In the genomic region with DNA sequence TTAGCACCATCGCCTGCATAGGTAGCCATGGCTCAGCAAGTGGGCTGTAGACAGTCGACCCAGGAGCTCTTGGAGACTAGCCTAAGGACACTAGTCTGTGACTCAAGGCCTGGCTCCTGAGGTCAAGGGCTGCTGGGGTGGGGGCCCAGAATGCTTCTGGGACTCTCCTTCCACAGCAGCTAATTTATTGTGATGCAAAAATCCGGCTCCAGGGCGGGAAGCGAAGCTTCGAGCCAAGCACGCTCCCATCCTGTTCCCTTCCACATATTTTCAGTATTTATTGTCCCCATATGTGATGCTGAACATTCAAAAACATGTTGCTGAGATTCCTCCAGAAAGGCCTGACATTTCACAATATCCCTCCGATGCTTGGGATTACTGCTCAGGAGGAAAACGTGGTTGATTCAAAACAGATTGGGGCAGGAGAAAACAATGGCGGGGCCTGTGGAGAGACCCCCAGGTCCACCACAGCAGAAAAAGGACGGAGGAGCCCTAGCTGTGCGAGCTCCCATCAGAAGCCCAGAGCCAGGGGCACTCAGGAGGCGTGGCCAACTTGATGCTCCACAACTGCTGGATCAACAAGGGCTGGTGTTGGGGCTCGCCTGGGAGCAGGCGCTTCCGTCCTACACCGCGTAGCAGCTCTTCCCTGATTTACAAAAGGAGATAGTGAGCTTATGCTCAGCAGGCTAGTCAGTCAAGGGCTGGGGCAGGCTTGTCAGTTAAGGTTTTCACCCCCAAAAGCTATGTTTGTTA, we compare ENCODE assay signal across 9 mouse cellular contexts.
DNase-seq lines count a peak whose midpoint lies in the region; ATAC-seq lines count a peak whose summit lies in the region.
"Had no signal": no experiment of that assay in that cellular context is flagged by ENCODE, and none has a peak within 500 bp of the region (broad histone marks: within the 10 kb centered on the region; RNA-seq: fewer than 3 reads in every experiment).

No protein-coding gene starts in this region.

- H3K4me1 ChIP-seq in embryonic facial prominence, embryonic 10.5 days: peaks cover 13% of the 10 kb centered on the region
- H3K4me1 ChIP-seq in hindbrain, embryonic 11.5 days (replicated peaks; ENCODE audit: control insufficient read depth, insufficient read depth, low read length): 0 out of 2 replicates have a peak, but pooled peaks cover 3% of the 10 kb centered on the region
- H3K4me1 ChIP-seq in midbrain, embryonic 16.5 days (ENCODE audit: control insufficient read depth, insufficient read depth, low read length): peaks cover 4% of the 10 kb centered on the region; the same call in 1 of the 2 replicates

- no peak overlapping the region for H3K4me2 ChIP-seq in hindbrain, embryonic 11.5 days (replicated peaks; ENCODE audit: low read depth, low read length)
- H3K4me2 ChIP-seq in midbrain, embryonic 16.5 days (ENCODE audit: low read length): no peak overlapping the region

- peaks cover 24% of the 10 kb centered on the region for H3K27me3 ChIP-seq in embryonic facial prominence, embryonic 10.5 days (replicated peaks; ENCODE audit: low read depth, poor library complexity, severe bottlenecking)
- no peaks in the 10 kb centered on the region for H3K27me3 ChIP-seq in hindbrain, embryonic 11.5 days (ENCODE audit: control insufficient read depth, insufficient read depth, low read length)
- H3K27me3 ChIP-seq in midbrain, embryonic 16.5 days (ENCODE audit: control insufficient read depth, insufficient read depth, low read depth, low read length): no peaks in the 10 kb centered on the region
- H3K27me3 ChIP-seq: Patski had no signal

- WGBS in embryonic facial prominence, embryonic 10.5 days: 15% methylated on average over 18 of the region's 18 CpGs
- WGBS in hindbrain, embryonic 11.5 days: 21% methylated on average over 18 of the region's 18 CpGs
- 19% methylated on average over 18 of the region's 18 CpGs for WGBS in midbrain, embryonic 16.5 days

- no peak overlapping the region for H3K4me3 ChIP-seq in embryonic facial prominence, embryonic 10.5 days
- H3K4me3 ChIP-seq in hindbrain, embryonic 11.5 days (ENCODE audit: low read depth, low read length): no peak overlapping the region
- H3K4me3 ChIP-seq in midbrain, embryonic 16.5 days (ENCODE audit: low read depth, low read length): no peak overlapping the region

- peak overlapping the region; percentile 59 for H3K27ac ChIP-seq in embryonic facial prominence, embryonic 10.5 days (replicated peaks)
- no peak overlapping the region for H3K27ac ChIP-seq in hindbrain, embryonic 11.5 days (ENCODE audit: low read depth, low read length)
- H3K27ac ChIP-seq in midbrain, embryonic 16.5 days (ENCODE audit: low read length): no peak overlapping the region

- intact Hi-C loops in left cerebral cortex, postnatal 36 days (cut with DNase I): no loop called here

- H3K36me3 ChIP-seq in embryonic facial prominence, embryonic 10.5 days (replicated peaks): no peaks in the 10 kb centered on the region
- no peaks in the 10 kb centered on the region for H3K36me3 ChIP-seq in hindbrain, embryonic 11.5 days (ENCODE audit: control insufficient read depth, insufficient read depth, low read length)
- no peaks in the 10 kb centered on the region for H3K36me3 ChIP-seq in midbrain, embryonic 16.5 days (ENCODE audit: control insufficient read depth, insufficient read depth, low read length)

- peak; percentile 52; the same call in 1 of the 2 replicates for ATAC-seq in hindbrain, embryonic 11.5 days (ENCODE audit: low FRiP score)
- peak; percentile 65; the same call in 1 of the 2 replicates for ATAC-seq in midbrain, embryonic 16.5 days
- ATAC-seq: Patski had no signal

- DNase-seq in kidney, postnatal 14 days: peak; percentile 6
- DNase-seq in kidney, adult 8-10 months: no peak
- DNase-seq in embryonic facial prominence, embryonic 10.5 days (ENCODE audit: low spot score): peak; percentile 52
- peak; percentile 37 for DNase-seq in hindbrain, embryonic 11.5 days (ENCODE audit: low spot score)
- no peak for DNase-seq in cerebellum, adult 18-20 months
- no peak for DNase-seq in left cerebral cortex, postnatal 36 days (ENCODE audit: low spot score in 2 of 2)
- DNase-seq: cerebellum, adult 11 months had no signal

- H3K9ac ChIP-seq in hindbrain, embryonic 11.5 days (ENCODE audit: low read depth, low read length): no peak overlapping the region
- no peak overlapping the region for H3K9ac ChIP-seq in midbrain, embryonic 16.5 days (ENCODE audit: low read depth, low read length)

- H3K9me3 ChIP-seq in embryonic facial prominence, embryonic 10.5 days: no peaks in the 10 kb centered on the region
- H3K9me3 ChIP-seq in hindbrain, embryonic 11.5 days (ENCODE audit: control insufficient read depth, low read length): no peaks in the 10 kb centered on the region
- no peaks in the 10 kb centered on the region for H3K9me3 ChIP-seq in midbrain, embryonic 16.5 days (replicated peaks; ENCODE audit: control insufficient read depth, low read length, poor library complexity, severe bottlenecking)

Comparison
In these comparisons a context has a peak if more than half of its experiments do, and no peak if none do; other contexts are left out.
1. DNase-seq: peak in kidney, postnatal 14 days (single experiment), embryonic facial prominence, embryonic 10.5 days (single experiment) and hindbrain, embryonic 11.5 days (single experiment); none in kidney, adult 8-10 months (0 of 2), cerebellum, adult 18-20 months (0 of 2) and left cerebral cortex, postnatal 36 days (0 of 2).